Mouse (Mus musculus) neural tube, embryonic 12.5 days (tissue): ENCODE measurements around the gene C1qtnf9. TPM values are rescaled to one million over a fixed set of nuclear protein-coding genes. Genes with fewer than 3 reads are reported as not detected.

ENCODE experiments used
- ATAC-seq: fragments of 200-750 bp; cut with Nextera tagmentation; 2 replicates; pipeline ENCODE4 v1.8.0; 2017; ENCODE audit warnings: low read depth, mild to moderate bottlenecking, moderate TSS enrichment, moderate library complexity; ENCODE audit not compliant: low FRiP score
- H3K27ac ChIP-seq: fragments of 300-500 bp; sonication (generic); 2 replicates; pipeline ENCODE4 v1.5.1; 2016
- H3K27me3 ChIP-seq: fragments of 300-500 bp; sonication (generic); replicated peaks from 2 replicates; pipeline ENCODE4 v1.6.1; 2016; ENCODE audit warnings: mild to moderate bottlenecking
- H3K36me3 ChIP-seq: fragments of 300-500 bp; sonication (generic); 2 replicates; pipeline ENCODE4 v1.6.1; 2016; ENCODE audit warnings: mild to moderate bottlenecking
- H3K4me1 ChIP-seq: fragments of 300-500 bp; sonication (generic); 2 replicates; pipeline ENCODE4 v1.6.1; 2016
- H3K4me2 ChIP-seq: fragments of 300-500 bp; sonication (generic); replicated peaks from 2 replicates; pipeline ENCODE4 v1.6.1; 2016; ENCODE audit warnings: mild to moderate bottlenecking
- H3K4me3 ChIP-seq: fragments of 300-500 bp; sonication (generic); 2 replicates; pipeline ENCODE4 v1.5.1; 2016
- H3K9ac ChIP-seq: fragments of 300-500 bp; sonication (generic); 2 replicates; pipeline ENCODE4 v1.6.1; 2016; ENCODE audit warnings: mild to moderate bottlenecking
- H3K9me3 ChIP-seq: fragments of 300-500 bp; sonication (generic); 2 replicates; pipeline ENCODE4 v1.6.1; 2016; ENCODE audit warnings: mild to moderate bottlenecking
- WGBS: fragments of 180-500 bp; shearing (Covaris S2); methylation state at CpG from one replicate; pipeline ENCODE4 v1.1.7; 2016; 5-methylcytosine and 5-hydroxymethylcytosine counted together
- polyA plus RNA-seq: library from polyadenylated mRNA; unstranded; fragments of >200 nt; fragmentation: Nextera tagmentation; extraction: Ambion mirVana; gene quantifications from 2 replicates; pipeline ENCODE4 v1.2.1, GENCODE M21; 2016

Gene C1qtnf9
- polyA plus RNA-seq, 1 experiment from 2014 or later = 0.33 TPM

DNA sequence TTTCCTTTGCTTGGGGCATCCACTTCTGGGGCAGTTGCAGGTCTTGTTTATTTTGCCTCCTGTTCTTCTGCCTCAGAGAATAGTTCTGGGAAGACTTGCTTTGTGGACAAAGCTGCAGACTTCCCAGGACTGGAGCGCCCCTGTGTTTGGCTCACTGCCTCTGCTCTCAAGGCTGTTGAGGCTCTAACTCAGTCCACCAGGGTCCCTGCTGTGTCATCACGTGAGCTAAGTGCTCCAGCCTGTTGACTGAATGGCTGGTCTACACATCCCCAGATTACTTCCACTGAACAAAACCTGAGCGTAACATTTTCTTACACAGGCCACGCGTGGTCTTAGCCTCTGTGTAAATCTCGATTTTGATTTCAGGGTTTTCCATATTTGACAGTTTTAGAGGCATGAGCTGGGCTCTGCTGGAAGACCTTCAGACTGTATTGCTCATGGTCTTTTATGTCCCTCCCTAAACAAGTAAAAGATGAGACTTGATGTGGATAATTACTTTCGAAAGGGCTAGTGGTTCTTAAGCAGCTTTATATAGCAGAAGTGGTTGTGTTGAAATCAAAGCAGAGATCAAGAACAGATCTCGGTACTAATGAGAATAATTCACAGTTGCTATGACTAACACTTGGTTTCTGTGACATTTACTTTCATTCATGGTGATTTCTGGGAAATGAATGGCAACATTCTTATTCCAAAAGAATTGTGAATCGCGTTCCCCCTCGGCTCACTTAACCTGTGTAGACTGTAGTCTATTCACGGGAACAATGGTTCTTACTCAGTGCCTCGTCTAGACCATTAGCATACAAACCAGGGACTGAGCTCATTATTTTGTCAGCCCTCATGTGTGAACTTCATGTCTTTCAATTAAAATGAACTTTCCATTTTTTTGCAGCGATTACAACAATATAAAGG lies 14.8 kb upstream of the C1qtnf9 start:
- Histone ChIP-seq H3K4me1 (no peaks in the 10 kb centered on the region), H3K4me3 (no peak overlapping the region), H3K9ac (no peak overlapping the region), H3K27ac (no peak overlapping the region), H3K36me3 (peaks cover 73% of the 10 kb centered on the region), H3K4me2 (no peak overlapping the region), H3K9me3 (no peaks in the 10 kb centered on the region), H3K27me3 (no peaks in the 10 kb centered on the region)
- ATAC-seq = no peak
- 59% methylated on average over 14 of the region's 14 CpGs for WGBS

DNA sequence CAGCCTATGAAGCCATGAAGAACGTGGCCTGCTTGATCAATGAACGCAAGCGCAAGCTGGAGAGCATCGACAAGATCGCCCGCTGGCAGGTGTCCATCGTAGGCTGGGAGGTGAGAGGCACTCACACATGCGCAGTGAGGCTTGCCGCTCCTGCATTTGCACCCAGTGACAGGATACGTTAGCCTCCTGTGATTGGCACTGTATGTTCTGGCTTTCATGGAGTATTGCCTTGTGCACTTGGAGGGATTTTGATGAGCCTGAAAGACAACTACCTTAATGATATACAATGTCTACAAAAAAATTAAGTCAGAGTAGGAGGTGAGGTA lies 14.2 kb upstream of the C1qtnf9 start:
- Histone ChIP-seq H3K9me3 (no peaks in the 10 kb centered on the region), H3K9ac (no peak overlapping the region), H3K4me2 (no peak overlapping the region), H3K36me3 (peaks cover 76% of the 10 kb centered on the region), H3K27ac (no peak overlapping the region), H3K27me3 (no peaks in the 10 kb centered on the region), H3K4me1 (no peaks in the 10 kb centered on the region), H3K4me3 (no peak overlapping the region)
- WGBS = 88% methylated on average over 10 of the region's 10 CpGs
- ATAC-seq = no peak

DNA sequence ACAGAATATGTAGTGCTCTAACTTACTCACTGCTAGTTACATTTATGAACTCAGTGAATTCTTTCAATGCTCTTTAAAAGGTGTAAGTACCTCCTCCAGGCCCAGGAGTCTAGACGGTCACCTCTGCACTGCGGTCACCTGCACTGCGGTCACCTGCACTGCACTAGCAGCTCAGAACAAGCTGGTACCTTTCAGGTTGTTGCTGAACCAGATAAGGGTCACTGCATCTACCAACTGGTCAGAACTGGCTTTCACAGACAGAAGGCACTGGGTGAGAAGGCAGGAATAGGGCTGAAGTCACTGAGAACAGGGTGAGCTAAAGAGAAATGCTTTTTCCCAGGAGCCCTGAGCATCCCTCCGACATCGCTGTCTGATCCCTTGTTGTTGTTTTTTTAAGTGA lies 13.3 kb upstream of the C1qtnf9 start:
- Histone ChIP-seq H3K4me1 (no peaks in the 10 kb centered on the region), H3K4me3 (no peak overlapping the region), H3K9me3 (no peaks in the 10 kb centered on the region), H3K27ac (no peak overlapping the region), H3K36me3 (peaks cover 76% of the 10 kb centered on the region), H3K27me3 (no peaks in the 10 kb centered on the region), H3K9ac (no peak overlapping the region), H3K4me2 (no peak overlapping the region)
- 95% methylated on average over 5 of the region's 5 CpGs for WGBS
- no peak for ATAC-seq

DNA sequence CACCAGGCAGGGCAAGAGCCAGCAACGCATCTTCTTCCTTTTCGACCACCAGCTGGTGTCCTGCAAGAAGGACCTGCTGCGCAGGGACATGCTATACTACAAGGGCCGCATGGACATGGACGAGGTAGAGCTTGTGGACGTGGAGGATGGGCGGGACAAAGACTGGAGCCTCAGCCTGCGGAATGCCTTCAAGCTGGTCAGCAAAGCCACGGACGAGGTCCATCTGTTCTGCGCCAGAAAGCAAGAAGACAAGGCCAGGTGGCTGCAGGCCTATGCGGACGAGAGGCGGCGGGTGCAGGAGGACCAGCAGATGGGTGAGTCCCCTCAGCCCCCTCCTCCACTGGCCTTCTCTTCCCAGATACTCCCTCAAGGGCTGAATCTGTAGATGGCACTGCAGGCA lies 11.7 kb upstream of the C1qtnf9 start:
- ATAC-seq = no peak
- H3K27ac ChIP-seq = no peak overlapping the region
- no peak overlapping the region for H3K4me3 ChIP-seq
- WGBS = 94% methylated on average over 15 of the region's 15 CpGs
- H3K27me3 ChIP-seq = no peaks in the 10 kb centered on the region
- H3K9me3 ChIP-seq = no peaks in the 10 kb centered on the region
- no peaks in the 10 kb centered on the region for H3K4me1 ChIP-seq
- no peak overlapping the region for H3K9ac ChIP-seq
- H3K4me2 ChIP-seq = no peak overlapping the region
- H3K36me3 ChIP-seq = peaks cover 76% of the 10 kb centered on the region

DNA sequence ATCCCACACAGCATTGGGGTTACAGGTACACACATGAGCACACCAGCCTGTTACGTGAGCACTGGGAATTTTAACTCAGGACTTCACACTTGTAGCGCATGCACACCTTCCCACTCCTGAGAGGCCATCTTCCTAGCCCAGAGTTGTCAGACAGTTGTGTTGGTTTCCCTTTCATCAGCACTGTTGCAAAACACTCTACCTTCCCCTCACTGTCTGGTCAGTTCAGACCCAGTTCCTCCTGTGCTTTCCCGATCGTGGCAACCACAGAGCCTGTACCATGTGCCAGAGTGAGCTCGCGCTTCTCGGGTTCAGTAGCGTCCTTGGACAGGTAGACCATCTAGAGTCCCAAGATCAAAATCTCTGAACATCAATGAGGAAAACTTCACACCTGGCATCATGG lies 10.7 kb upstream of the C1qtnf9 start:
- H3K4me1 ChIP-seq = no peaks in the 10 kb centered on the region

DNA sequence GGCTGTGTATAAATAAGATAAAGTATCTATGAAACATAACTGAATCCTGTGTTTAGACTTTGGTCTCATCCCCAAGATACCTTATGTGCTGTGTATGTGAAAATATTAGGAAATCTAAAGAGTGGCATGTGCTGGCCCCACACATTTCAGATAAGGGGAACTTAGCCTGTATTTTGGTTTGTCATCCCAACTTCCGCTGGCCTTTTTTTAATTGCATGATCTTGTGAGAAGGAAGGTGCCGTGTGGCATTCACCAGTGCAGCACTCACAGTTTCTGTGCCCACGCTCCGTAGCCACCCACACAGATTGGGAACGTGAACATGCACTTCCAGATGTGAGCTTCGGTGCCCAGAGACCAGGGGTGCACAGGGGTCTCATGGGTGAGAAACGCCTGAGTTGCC lies 10.2 kb upstream of the C1qtnf9 start:
- Histone ChIP-seq H3K9ac (no peak overlapping the region), H3K36me3 (peaks cover 81% of the 10 kb centered on the region), H3K27me3 (no peaks in the 10 kb centered on the region), H3K4me2 (no peak overlapping the region), H3K27ac (no peak overlapping the region), H3K4me3 (no peak overlapping the region), H3K4me1 (no peaks in the 10 kb centered on the region), H3K9me3 (no peaks in the 10 kb centered on the region)
- WGBS = 96% methylated on average over 7 of the region's 7 CpGs
- no peak for ATAC-seq

More for the DNA sequence above, 10.7 kb upstream of the C1qtnf9 start:
- H3K4me3 ChIP-seq = no peak overlapping the region
- H3K9ac ChIP-seq = no peak overlapping the region
- ATAC-seq = no peak
- H3K36me3 ChIP-seq = peaks cover 79% of the 10 kb centered on the region
- H3K4me2 ChIP-seq = no peak overlapping the region
- H3K27ac ChIP-seq = no peak overlapping the region
- WGBS = 96% methylated on average over 8 of the region's 8 CpGs
- no peaks in the 10 kb centered on the region for H3K9me3 ChIP-seq
- no peaks in the 10 kb centered on the region for H3K27me3 ChIP-seq

DNA sequence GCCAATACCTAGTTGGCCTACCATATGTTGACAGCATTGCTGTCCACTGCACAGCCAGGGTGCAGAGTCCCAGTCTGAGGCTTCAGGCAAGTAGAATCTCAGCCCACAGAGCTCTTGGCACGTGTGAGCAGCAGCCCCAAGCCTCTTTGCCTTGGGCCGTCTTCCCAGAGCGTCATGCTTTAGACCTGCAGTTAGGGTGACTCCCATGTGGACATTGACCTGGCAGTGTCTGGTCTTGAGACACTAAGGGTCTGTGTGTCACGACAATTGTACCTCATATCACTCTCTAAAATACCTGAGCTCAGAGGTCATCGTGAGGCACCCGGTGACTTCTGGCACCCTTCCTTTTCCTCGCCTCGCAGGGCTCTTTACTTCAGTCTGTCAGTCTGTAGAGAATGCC lies 8.8 kb upstream of the C1qtnf9 start:
- peaks cover 76% of the 10 kb centered on the region for H3K36me3 ChIP-seq
- no peak overlapping the region for H3K27ac ChIP-seq
- no peak overlapping the region for H3K4me2 ChIP-seq
- no peaks in the 10 kb centered on the region for H3K9me3 ChIP-seq
- no peak for ATAC-seq
- 92% methylated on average over 8 of the region's 8 CpGs for WGBS
- H3K9ac ChIP-seq = no peak overlapping the region
- H3K27me3 ChIP-seq = no peaks in the 10 kb centered on the region
- H3K4me3 ChIP-seq = no peak overlapping the region
- H3K4me1 ChIP-seq = 0 out of 2 replicates have a peak, but pooled peaks cover under 1% of the 10 kb centered on the region

DNA sequence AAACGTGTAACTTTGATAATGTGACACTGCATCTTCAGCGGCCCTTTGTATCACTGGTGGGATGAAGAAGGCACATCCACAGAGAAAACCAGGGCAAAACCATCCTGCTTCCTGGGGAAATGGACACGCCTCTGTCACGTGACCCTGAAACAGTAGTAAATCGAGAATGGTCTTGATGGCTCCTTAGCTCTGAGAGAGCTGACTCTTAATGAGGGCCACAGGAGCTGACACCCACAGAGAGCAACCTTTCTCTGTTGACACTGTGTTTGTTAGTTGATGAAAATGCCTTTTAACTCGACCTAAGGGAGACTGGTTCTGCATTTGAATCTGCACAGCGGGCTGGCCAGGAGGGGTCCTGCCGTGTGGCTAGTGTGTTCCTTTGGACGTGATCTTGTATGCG lies 6.1 kb upstream of the C1qtnf9 start:
- Histone ChIP-seq H3K4me1 (0 out of 2 replicates have a peak, but pooled peaks cover 2% of the 10 kb centered on the region), H3K4me2 (no peak overlapping the region), H3K36me3 (peaks cover 55% of the 10 kb centered on the region), H3K27me3 (no peaks in the 10 kb centered on the region), H3K27ac (no peak overlapping the region), H3K9me3 (no peaks in the 10 kb centered on the region), H3K4me3 (no peak overlapping the region), H3K9ac (no peak overlapping the region)
- ATAC-seq = no peak
- 68% methylated on average over 10 of the region's 10 CpGs for WGBS

DNA sequence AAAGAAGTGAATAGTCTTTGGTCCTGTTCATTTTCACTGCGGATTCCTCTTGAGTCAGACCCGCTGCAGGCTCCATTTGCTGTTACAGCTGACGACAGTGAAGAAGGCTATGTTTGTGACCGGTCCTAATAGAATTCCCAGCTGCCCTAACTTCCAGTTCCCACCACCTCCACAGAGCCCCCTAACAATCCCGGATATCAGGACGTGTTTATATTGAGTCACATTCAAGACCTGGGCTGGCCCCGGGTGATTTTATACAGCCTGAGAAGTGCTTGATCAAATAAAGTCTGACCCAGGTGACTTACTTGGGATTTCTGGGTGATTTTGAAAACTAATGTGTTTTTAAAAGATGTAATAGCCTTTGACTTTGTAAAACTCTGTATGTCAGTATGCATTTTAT lies 5.2 kb upstream of the C1qtnf9 start:
- no peak for ATAC-seq
- peaks cover 46% of the 10 kb centered on the region for H3K36me3 ChIP-seq
- WGBS = 76% methylated on average over 7 of the region's 7 CpGs

DNA sequence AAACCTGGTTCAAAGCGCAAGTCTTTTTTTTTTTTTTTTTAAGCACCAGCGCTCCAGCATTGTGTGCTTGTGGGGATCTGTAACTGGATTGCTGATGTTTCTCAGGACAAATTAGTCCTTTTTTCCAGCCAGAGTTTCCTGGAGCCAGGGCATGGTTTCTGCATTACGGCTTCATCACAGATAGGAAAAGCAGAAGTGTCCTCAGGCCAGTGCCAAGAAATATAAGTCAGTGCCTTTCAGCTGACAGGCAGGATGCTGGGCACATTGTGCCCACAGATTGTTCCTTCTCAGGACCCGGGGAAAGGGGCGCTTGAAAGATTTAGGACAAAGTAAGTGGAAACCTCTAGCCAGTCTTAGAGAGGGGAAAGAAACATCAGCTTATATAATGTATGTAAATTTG lies 4.2 kb upstream of the C1qtnf9 start:
- no peak for ATAC-seq
- H3K36me3 ChIP-seq = peaks cover 36% of the 10 kb centered on the region
- H3K4me1 ChIP-seq = 0 out of 2 replicates have a peak, but pooled peaks cover 2% of the 10 kb centered on the region
- H3K9me3 ChIP-seq = no peaks in the 10 kb centered on the region
- no peak overlapping the region for H3K9ac ChIP-seq
- no peak overlapping the region for H3K27ac ChIP-seq
- H3K4me2 ChIP-seq = no peak overlapping the region
- 91% methylated on average over 5 of the region's 5 CpGs for WGBS
- H3K4me3 ChIP-seq = no peak overlapping the region
- H3K27me3 ChIP-seq = no peaks in the 10 kb centered on the region

More for the DNA sequence above, 5.2 kb upstream of the C1qtnf9 start:
- 0 out of 2 replicates have a peak, but pooled peaks cover 2% of the 10 kb centered on the region for H3K4me1 ChIP-seq
- no peak overlapping the region for H3K4me2 ChIP-seq
- no peak overlapping the region for H3K27ac ChIP-seq
- no peak overlapping the region for H3K9ac ChIP-seq
- H3K27me3 ChIP-seq = no peaks in the 10 kb centered on the region
- no peak overlapping the region for H3K4me3 ChIP-seq
- no peaks in the 10 kb centered on the region for H3K9me3 ChIP-seq

DNA sequence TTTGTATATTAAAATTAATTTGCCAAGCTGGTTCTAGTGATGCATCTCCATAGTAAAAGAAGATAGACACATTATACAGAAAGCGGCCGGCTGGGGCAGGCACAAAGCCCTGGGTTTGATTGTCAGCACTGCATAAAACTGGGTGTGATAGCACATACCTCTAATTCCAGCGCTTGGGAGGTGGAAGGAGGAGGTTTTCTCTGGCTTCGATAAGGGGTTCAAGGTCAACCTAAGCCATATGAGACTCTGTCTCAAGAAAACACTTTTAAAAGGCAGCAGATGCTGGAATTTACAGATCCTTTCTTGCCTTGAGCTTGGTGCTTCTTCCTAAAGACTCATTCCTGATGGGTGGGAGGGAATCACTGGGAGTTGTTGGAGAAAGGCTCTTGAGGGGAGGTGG lies 3.4 kb upstream of the C1qtnf9 start:
- Histone ChIP-seq H3K27me3 (no peaks in the 10 kb centered on the region), H3K4me1 (0 out of 2 replicates have a peak, but pooled peaks cover 2% of the 10 kb centered on the region), H3K36me3 (peaks cover 28% of the 10 kb centered on the region), H3K9ac (no peak overlapping the region), H3K4me3 (no peak overlapping the region), H3K27ac (no peak overlapping the region), H3K9me3 (no peaks in the 10 kb centered on the region), H3K4me2 (no peak overlapping the region)
- ATAC-seq = no peak
- WGBS = 86% methylated on average over 4 of the region's 4 CpGs

DNA sequence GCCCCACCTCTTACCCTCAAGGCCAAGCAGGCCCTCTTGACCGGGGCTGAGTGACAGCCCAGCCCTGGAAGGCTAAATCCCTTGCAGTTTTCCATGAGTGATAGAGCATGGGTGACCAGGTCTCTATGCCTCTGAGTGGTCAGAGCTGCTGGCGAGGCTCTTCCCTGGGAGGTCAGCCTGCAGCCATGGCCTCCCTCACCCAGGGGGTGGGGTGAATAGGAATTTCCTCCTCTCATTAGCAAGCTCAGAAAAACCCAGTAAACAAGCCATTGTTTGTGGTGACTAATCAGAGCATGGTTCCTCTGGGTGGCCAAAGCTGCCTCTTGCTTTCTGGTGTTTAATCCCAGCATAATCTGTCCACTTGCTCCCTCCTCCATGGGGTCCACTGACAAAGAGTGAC lies 2.9 kb upstream of the C1qtnf9 start:
- H3K4me2 ChIP-seq = no peak overlapping the region
- H3K27me3 ChIP-seq = no peaks in the 10 kb centered on the region
- H3K27ac ChIP-seq = no peak overlapping the region
- 71% methylated on average over 2 of the region's 2 CpGs for WGBS
- no peak for ATAC-seq
- H3K36me3 ChIP-seq = peaks cover 24% of the 10 kb centered on the region
- H3K4me3 ChIP-seq = no peak overlapping the region
- H3K9me3 ChIP-seq = no peaks in the 10 kb centered on the region
- H3K9ac ChIP-seq = no peak overlapping the region
- H3K4me1 ChIP-seq = 0 out of 2 replicates have a peak, but pooled peaks cover 2% of the 10 kb centered on the region

DNA sequence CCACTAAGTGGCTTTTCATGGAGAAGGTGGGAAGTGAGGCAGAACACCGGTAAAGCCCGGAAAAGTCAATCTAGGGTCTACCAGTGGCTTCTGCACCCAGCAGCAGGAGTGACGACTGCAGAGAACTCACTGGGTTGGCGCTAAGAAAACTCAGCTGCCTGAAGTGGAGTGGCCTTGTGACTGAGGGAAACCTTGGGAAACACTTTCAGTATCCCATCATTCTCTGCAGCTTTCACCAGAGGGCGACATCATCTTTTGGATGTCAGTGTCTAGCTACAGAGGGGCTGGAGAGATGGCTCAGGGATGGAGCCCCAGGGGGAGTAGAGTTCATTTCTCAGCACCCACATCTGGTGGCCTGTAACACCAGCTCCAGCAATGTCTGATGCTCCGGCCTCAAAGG lies 1.4 kb downstream of the C1qtnf9 start:
- no peaks in the 10 kb centered on the region for H3K36me3 ChIP-seq
- H3K4me1 ChIP-seq = no peaks in the 10 kb centered on the region
- H3K4me3 ChIP-seq = no peak overlapping the region
- H3K27ac ChIP-seq = no peak overlapping the region
- H3K9me3 ChIP-seq = no peaks in the 10 kb centered on the region
- ATAC-seq = no peak
- H3K9ac ChIP-seq = no peak overlapping the region
- WGBS = 48% methylated on average over 6 of the region's 6 CpGs
- no peaks in the 10 kb centered on the region for H3K27me3 ChIP-seq
- H3K4me2 ChIP-seq = no peak overlapping the region
